Mouse (Mus musculus) liver, adult 2 months (tissue): ENCODE data around the gene Nhsl1.

ENCODE experiments used
- CTCF ChIP-seq: fragments of 200-500 bp; IDR thresholded peaks from 2 replicates; pipeline ENCODE4 v1.5.1; 2011; ENCODE audit warnings: low read depth, low read length, control low read depth
- POLR2A ChIP-seq: fragments of 200-500 bp; IDR thresholded peaks from 2 replicates; pipeline ENCODE4 v1.6.1; 2011; ENCODE audit warnings: low read length, control low read depth; ENCODE audit not compliant: insufficient read depth; ENCODE audit errors: extremely low read depth

GRCm38 (mm10) chr10:18337725-18338124 is 18.9 kb downstream of the Nhsl1 start:
- TF ChIP-seq CTCF (no peak), POLR2A (no peak)
